Mouse (Mus musculus) cerebellum, adult 2 months (tissue): ENCODE data around the gene Hyal1. TPM values are rescaled to one million over a fixed set of nuclear protein-coding genes. Genes with fewer than 3 reads are reported as not detected.

Source experiments
- DNase-seq, 2 experiments: peaks; one replicate each; pipeline ENCODE4 v3.0.0; 2021
- H3K27ac ChIP-seq: fragments of 200-500 bp; 2 replicates; pipeline ENCODE4 v1.5.1; 2012; ENCODE audit warnings: low read length, control low read depth, inconsistent platforms; ENCODE audit not compliant: insufficient read depth
- H3K27me3 ChIP-seq: fragments of 200-500 bp; 2 replicates; pipeline ENCODE4 v1.6.1; 2012; ENCODE audit warnings: inconsistent platforms, mild to moderate bottlenecking, low read length, moderate library complexity; ENCODE audit not compliant: control insufficient read depth, insufficient read depth
- H3K4me1 ChIP-seq: fragments of 200-500 bp; 2 replicates; pipeline ENCODE4 v1.6.1; 2011; ENCODE audit warnings: low read length; ENCODE audit not compliant: control insufficient read depth, insufficient read depth
- H3K4me3 ChIP-seq: fragments of 200-500 bp; replicated peaks from 2 replicates; pipeline ENCODE3; 2011; ENCODE audit warnings: mild to moderate bottlenecking, low read depth, low read length, control low read depth; ENCODE audit not compliant: insufficient read depth
- CTCF ChIP-seq: fragments of 200-500 bp; IDR thresholded peaks from 2 replicates; pipeline ENCODE4 v1.5.1; 2011; ENCODE audit warnings: low read depth, mild to moderate bottlenecking, control low read depth, low read length, moderate library complexity, borderline replicate concordance; ENCODE audit not compliant: insufficient read depth
- POLR2A ChIP-seq: fragments of 200-500 bp; IDR thresholded peaks from 2 replicates; pipeline ENCODE4 v1.6.1; 2011; ENCODE audit warnings: low read length, control low read depth, borderline replicate concordance; ENCODE audit not compliant: insufficient read depth
- WGBS: fragments of 180-500 bp; shearing (Covaris S2); methylation state at CpG from one replicate; pipeline ENCODE4 v1.1.7; 2018; 5-methylcytosine and 5-hydroxymethylcytosine counted together
- polyA plus RNA-seq: library from polyadenylated mRNA; depleted of rRNA; stranded (reverse); fragments of >200 nt; gene quantifications from 2 replicates; pipeline ENCODE4 v1.2.3, GENCODE M21; 2012

Gene Hyal1
- polyA plus RNA-seq, 1 experiment, result 5.7 TPM

DNA sequence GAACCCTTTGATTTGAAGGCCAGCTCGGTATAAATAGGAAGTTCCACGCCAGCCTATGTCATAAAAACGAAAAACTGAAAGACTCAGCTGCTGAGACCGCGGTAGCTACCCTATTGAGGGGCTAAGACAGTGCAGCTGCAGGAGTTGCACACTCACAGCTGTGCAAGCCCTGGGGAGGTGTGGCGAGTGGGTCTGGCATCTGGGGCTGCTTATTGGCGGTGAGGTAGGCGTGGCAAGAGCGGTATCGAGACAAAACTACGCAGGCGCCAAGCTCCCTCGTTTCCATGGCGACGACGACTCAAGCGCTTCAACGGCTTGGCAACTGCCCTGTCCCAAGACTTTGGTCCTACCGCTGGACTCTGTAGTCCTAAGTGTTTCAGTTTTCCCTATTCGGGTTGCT lies 29.7 kb upstream of the Hyal1 start, which contains the start of gene Zmynd10:
Gene Zmynd10 (plus strand): TSS at position 273 of the 400 bp plus-strand sequence.
- Histone ChIP-seq H3K27me3 (no peaks in the 10 kb centered on the region), H3K4me3 (no peak within 1 kb of the TSS), H3K27ac (no peak within 1 kb of the TSS), H3K4me1 (no peaks in the 10 kb centered on the region; the same call in none of the 2 replicates)
- 14% methylated on average over 20 of the region's 20 CpGs for WGBS
- peak in 1 of 2 experiments; percentile 46 for DNase-seq
- TF ChIP-seq POLR2A, result no peak
- no peak for TF ChIP-seq CTCF

DNA sequence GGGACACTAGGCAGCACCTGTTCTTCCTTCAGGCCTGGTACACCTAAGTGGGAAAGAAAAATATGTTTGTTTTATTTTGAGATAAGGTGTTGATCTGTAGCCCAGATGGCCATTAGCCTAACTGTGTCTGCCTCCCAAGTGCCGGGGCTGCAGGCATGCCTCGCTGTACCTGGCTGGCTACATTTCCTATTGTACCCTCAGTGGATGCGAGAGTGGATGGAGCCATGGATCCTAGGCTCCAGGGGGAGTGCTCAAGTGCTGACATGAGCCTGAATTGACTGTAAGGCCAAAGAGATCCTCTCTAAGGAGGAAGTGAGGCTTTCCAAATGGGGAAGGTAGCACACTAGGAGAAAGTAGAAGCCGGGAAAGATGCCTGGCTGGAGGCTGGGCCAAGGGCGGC lies 28.8 kb upstream of the Hyal1 start:
- H3K4me3 ChIP-seq, result no peak overlapping the region
- H3K27ac ChIP-seq, result no peak overlapping the region
- DNase-seq, result no peak
- TF ChIP-seq CTCF (no peak), POLR2A (no peak)
- WGBS, result 84% methylated on average over 5 of the region's 5 CpGs
- no peaks in the 10 kb centered on the region for H3K27me3 ChIP-seq
- no peaks in the 10 kb centered on the region; the same call in none of the 2 replicates for H3K4me1 ChIP-seq

DNA sequence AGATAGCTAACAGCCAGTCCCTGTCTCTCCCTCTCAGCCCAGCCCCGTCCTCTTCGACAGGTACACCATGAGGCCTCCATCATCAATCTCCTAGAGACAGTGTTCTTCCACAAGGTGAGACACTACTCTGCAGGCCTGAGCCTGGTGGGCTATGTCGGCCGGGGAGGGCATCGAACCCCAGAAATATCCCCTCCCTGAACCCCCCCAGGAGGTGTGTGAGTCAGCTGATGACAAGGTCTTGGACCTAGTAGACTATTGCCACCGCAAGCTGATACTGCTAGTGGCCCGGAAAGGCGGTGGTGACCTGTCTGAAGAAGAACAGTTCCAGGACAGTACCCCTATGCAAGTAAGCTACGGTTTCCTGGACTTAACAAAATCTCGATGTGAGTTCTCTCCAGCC lies 27.9 kb upstream of the Hyal1 start:
- H3K4me3 ChIP-seq, result no peak overlapping the region
- no peak overlapping the region for H3K27ac ChIP-seq
- no peaks in the 10 kb centered on the region for H3K27me3 ChIP-seq
- no peaks in the 10 kb centered on the region; the same call in 1 of the 2 replicates for H3K4me1 ChIP-seq
- no peak for TF ChIP-seq POLR2A
- no peak for TF ChIP-seq CTCF
- DNase-seq, result no peak
- WGBS, result 92% methylated on average over 10 of the region's 10 CpGs

DNA sequence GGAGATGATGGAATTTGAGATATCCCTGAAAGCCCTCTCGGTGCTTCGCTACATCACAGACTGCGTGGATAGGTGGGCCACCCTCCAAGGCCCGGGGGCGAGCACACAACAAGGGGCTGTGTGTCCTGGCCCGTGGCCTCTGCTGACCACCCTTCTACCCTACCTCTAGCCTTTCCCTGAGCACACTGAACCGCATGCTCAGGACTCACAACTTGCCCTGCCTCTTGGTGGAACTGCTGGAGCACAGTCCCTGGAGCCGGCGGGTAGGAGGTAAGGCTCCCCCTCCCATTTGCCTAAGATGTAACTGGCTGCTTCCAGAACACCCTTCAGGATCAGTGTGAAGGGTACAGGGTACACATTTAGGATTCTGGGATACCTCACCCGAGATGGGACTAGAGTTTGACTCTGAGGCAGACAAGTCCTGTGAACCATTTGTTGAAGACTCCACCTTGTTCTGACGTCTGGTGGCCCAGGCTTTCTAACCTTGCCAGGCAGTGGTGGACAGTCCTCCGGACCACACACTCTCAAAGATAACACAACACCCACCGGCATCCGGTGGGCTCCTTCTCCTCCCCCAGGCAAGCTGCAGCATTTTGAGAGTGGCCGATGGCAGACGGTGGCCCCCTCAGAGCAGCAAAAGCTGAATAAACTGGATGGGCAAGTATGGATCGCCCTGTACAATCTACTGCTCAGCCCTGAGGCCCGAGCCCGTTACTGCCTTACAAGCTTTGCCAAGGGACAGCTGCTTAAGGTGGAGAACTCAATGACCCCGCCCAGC lies 27.2 kb upstream of the Hyal1 start:
- 86% methylated on average over 20 of the region's 20 CpGs for WGBS
- no peak for DNase-seq
- Histone ChIP-seq H3K27ac (no peak overlapping the region), H3K27me3 (no peaks in the 10 kb centered on the region), H3K4me1 (no peaks in the 10 kb centered on the region; the same call in 1 of the 2 replicates), H3K4me3 (no peak overlapping the region)
- no peak for TF ChIP-seq POLR2A
- no peak for TF ChIP-seq CTCF

DNA sequence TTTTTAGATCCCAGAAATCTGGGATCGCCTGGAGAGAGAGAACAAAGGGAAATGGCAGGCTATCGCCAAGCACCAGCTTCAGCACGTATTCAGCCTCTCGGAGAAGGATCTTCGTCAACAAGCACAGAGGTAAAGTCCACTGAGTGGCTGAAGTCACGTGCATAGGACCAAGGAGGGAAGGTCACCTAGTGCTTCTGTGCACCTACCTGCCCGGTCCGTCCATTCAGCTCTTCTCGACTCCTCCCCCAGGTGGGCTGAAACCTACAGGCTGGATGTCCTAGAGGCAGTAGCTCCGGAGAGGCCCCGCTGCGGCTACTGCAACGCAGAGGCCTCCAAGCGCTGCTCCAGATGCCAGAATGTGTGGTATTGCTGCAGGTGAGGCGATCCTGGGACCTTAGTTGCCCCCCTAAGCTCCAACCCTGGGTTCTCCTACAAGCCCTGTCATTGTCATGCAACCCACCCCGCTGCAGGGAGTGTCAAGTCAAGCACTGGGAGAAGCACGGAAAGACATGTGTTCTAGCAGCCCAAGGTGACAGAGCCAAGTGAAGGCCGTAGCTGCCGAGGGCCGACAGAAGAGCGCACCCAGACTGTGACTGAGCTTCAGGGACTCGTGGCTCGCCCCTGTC lies 26.1 kb upstream of the Hyal1 start:
- H3K27ac ChIP-seq, result no peak overlapping the region
- 69% methylated on average over 23 of the region's 23 CpGs for WGBS
- no peak for DNase-seq
- H3K27me3 ChIP-seq, result no peaks in the 10 kb centered on the region
- no peak overlapping the region for H3K4me3 ChIP-seq
- TF ChIP-seq CTCF (no peak), POLR2A (no peak)
- H3K4me1 ChIP-seq, result no peaks in the 10 kb centered on the region; the same call in 1 of the 2 replicates

DNA sequence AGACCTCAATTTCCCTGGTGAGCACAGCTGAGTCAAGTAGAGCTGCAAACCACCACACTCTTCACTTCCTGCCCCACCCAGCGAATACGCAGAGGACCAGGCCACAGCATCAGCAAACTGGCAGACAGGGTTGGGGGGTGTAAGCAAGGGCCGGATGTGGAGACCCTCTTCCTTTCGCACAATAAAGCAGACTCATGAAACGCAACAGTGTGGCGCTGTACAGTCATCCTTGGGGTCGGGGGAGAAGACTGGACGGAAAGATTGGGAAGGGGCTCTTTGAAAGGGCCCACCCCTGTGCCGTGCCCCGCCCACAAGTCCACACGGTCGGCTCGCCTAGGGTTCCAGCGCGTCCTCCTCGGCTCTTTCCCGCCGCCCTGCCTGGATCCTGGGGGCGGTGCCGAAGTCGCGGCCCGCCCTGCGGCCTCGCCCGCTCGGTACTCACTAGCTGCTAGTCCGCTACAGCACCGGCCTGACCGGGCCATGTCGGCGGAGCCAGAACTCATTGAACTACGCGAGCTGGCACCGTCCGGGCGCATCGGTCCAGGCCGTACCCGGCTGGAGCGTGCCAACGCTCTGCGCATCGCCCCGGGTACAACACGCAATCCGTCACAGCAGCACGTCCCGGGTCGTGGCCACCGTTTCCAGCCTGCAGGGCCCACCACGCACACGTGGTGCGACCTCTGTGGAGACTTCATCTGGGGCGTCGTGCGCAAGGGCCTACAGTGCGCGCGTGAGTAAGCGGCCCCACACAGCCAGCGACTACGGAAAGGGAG lies 25.4 kb upstream of the Hyal1 start, which contains the start of gene Rassf1:
Gene Rassf1 (plus strand): TSS at position 439 of the 773 bp plus-strand sequence.
- TF ChIP-seq CTCF, result no peak
- no peak for TF ChIP-seq POLR2A
- no peaks in the 10 kb centered on the region for H3K4me1 ChIP-seq
- H3K4me3 ChIP-seq, result peak within 1 kb of the TSS; percentile 0
- 11% methylated on average over 63 of the region's 63 CpGs for WGBS
- no peaks in the 10 kb centered on the region for H3K27me3 ChIP-seq
- H3K27ac ChIP-seq, result no peak within 1 kb of the TSS
- peak; percentile 44 to 55 for DNase-seq

DNA sequence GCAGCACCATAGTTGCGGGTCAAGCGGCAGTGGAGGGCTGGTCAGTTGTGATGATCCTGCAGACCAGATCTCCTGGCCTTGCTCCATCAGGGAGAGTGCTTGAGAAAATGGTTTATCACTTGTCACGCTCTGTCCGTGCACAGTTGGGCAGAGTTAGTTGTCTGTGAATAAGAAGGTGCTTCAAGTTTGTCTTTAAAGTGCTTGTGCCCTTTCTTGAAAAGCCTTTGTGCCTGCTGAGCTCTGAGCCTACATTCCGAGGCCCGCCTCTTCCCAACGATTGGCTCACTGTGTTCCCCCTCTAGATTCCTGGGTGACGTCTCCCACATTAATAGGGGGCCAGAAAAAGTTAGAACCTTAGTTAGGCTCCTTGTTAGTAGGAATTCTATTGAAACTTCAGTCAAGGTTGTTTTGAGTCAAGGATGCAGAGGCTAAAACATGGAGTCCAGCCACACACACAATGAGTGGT lies 24.8 kb upstream of the Hyal1 start:
- no peak overlapping the region for H3K27ac ChIP-seq
- H3K4me1 ChIP-seq, result peaks cover 3% of the 10 kb centered on the region; the same call in 1 of the 2 replicates
- H3K4me3 ChIP-seq, result no peak overlapping the region
- TF ChIP-seq POLR2A (no peak), CTCF (no peak)
- DNase-seq, result no peak
- WGBS, result 66% methylated on average over 8 of the region's 8 CpGs
- H3K27me3 ChIP-seq, result no peaks in the 10 kb centered on the region
